Mouse (Mus musculus) brain, embryonic 14.5 days (tissue): ENCODE results near the gene E2f4.

Source experiments
- CTCF ChIP-seq: fragments of 200-500 bp; IDR thresholded peaks from 2 replicates; pipeline ENCODE4 v1.5.1; 2012; ENCODE audit warnings: inconsistent platforms, mild to moderate bottlenecking, moderate library complexity, borderline replicate concordance; ENCODE audit not compliant: insufficient read depth, insufficient read length; ENCODE audit errors: extremely low read depth
- POLR2A ChIP-seq: fragments of 200-500 bp; IDR thresholded peaks from 2 replicates; pipeline ENCODE4 v1.6.1; 2012; ENCODE audit warnings: mild to moderate bottlenecking, inconsistent platforms, borderline replicate concordance; ENCODE audit not compliant: poor library complexity, insufficient read depth, insufficient read length, severe bottlenecking; ENCODE audit errors: extremely low read depth

- TF ChIP-seq CTCF (no peak), POLR2A (no peak)
These were observed 42.5 kb upstream of the E2f4 start, which contains the start of gene B3gnt9 for GRCm38 (mm10) chr8:105254966-105255350.
